Comparison of ENCODE assay signal across 10 mouse cellular contexts in the genomic region with DNA sequence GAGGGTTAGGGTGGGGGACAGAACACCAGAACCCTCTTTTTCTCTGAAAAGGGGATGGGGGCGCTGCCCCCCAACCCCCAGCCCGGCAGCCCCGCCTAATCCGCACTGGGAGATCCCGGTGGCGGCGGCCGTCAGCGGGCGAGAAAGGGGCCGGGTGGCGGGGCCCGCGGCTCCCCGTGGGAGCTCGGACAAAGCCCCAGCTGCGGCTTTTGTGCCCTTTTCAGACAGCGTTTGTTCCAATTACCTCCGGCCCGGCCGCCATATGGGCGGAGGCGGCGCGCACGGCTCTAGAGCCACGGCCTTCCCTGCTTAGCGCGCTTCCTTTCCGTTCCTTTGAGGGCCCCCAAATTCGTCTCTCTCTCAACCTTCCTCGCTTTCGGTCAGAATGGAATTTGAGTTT. TPM values are rescaled to one million over a fixed set of nuclear protein-coding genes. Genes with fewer than 3 reads are reported as not detected.
DNase-seq lines count a peak whose midpoint lies in the region; ATAC-seq and TF ChIP-seq lines count a peak whose summit lies in the region.
"Had no signal": no experiment of that assay in that cellular context is flagged by ENCODE, and none has a peak within 500 bp of the region (broad histone marks: within the 10 kb centered on the region; RNA-seq: fewer than 3 reads in every experiment).

No protein-coding gene starts in this region.

- no peak for TF ChIP-seq EP300 in lung, postnatal 0 days (IDR thresholded peaks at IDR 0.05)

- WGBS in kidney, embryonic 14.5 days: under 1% methylated on average over 33 of the region's 33 CpGs
- WGBS in forebrain, embryonic 14.5 days: under 1% methylated on average over 32 of the region's 33 CpGs
- WGBS in limb, embryonic 15.5 days: under 1% methylated on average over 33 of the region's 33 CpGs
- under 1% methylated on average over 29 of the region's 33 CpGs for WGBS in stomach, embryonic 16.5 days
- WGBS in lung, postnatal 0 days: under 1% methylated on average over 33 of the region's 33 CpGs

- 0 out of 2 replicates have a peak overlapping the region, but pooled peaks have one; percentile 4 for H3K4me3 ChIP-seq in kidney, embryonic 14.5 days (ENCODE audit: low read length)
- H3K4me3 ChIP-seq in forebrain, embryonic 14.5 days (ENCODE audit: low read depth, low read length): peak overlapping the region; percentile 28
- H3K4me3 ChIP-seq in limb, embryonic 15.5 days: peak overlapping the region; percentile 14
- H3K4me3 ChIP-seq in stomach, embryonic 16.5 days (replicated peaks; ENCODE audit: low read length): peak overlapping the region; percentile 23
- H3K4me3 ChIP-seq in lung, postnatal 0 days (ENCODE audit: low read depth, low read length): no peak overlapping the region

- peaks cover 77% of the 10 kb centered on the region for H3K27me3 ChIP-seq in kidney, embryonic 14.5 days (ENCODE audit: control insufficient read depth, insufficient read depth, low read length)
- peaks cover 70% of the 10 kb centered on the region for H3K27me3 ChIP-seq in forebrain, embryonic 14.5 days (replicated peaks; ENCODE audit: control insufficient read depth, insufficient read depth, low read length)
- peaks cover 91% of the 10 kb centered on the region for H3K27me3 ChIP-seq in limb, embryonic 15.5 days
- H3K27me3 ChIP-seq in stomach, embryonic 16.5 days (ENCODE audit: control insufficient read depth, insufficient read depth, low read length): peaks cover 77% of the 10 kb centered on the region
- peaks cover 80% of the 10 kb centered on the region for H3K27me3 ChIP-seq in lung, postnatal 0 days (replicated peaks; ENCODE audit: insufficient read depth, low read length)

- ATAC-seq in kidney, embryonic 14.5 days (ENCODE audit: low FRiP score, low TSS enrichment): no peak
- ATAC-seq in forebrain, embryonic 14.5 days: no peak
- ATAC-seq in limb, embryonic 15.5 days (ENCODE audit: insufficient number of reproducible peaks, low FRiP score, low TSS enrichment, low read depth): no peak
- no peak for ATAC-seq in stomach, embryonic 16.5 days (ENCODE audit: insufficient read depth, low FRiP score)
- ATAC-seq in lung, postnatal 0 days: no peak

- no peak for DNase-seq in kidney, postnatal 14 days
- no peak for DNase-seq in forebrain, embryonic 14.5 days (ENCODE audit: low spot score)
- no peak for DNase-seq in adipocyte (ENCODE audit: low spot score)
- DNase-seq in kidney, adult 9 months: no peak
- no peak for DNase-seq in lung, postnatal 0 days (ENCODE audit: low spot score)
- DNase-seq: lung, embryonic 14.5 days had no signal

- H3K9ac ChIP-seq in kidney, embryonic 14.5 days (ENCODE audit: low read depth, low read length): no peak overlapping the region
- peak overlapping the region; percentile 54 for H3K9ac ChIP-seq in forebrain, embryonic 14.5 days (ENCODE audit: low read length)
- H3K9ac ChIP-seq in limb, embryonic 15.5 days: no peak overlapping the region
- no peak overlapping the region for H3K9ac ChIP-seq in stomach, embryonic 16.5 days (ENCODE audit: low read length)
- H3K9ac ChIP-seq in lung, postnatal 0 days (replicated peaks; ENCODE audit: low read depth): no peak overlapping the region
- H3K9ac ChIP-seq: lung, embryonic 14.5 days had no signal

- H3K9me3 ChIP-seq in kidney, embryonic 14.5 days (ENCODE audit: control insufficient read depth, low read length): no peaks in the 10 kb centered on the region
- no peaks in the 10 kb centered on the region for H3K9me3 ChIP-seq in forebrain, embryonic 14.5 days (replicated peaks; ENCODE audit: control insufficient read depth, low read length)
- H3K9me3 ChIP-seq in limb, embryonic 15.5 days: no peaks in the 10 kb centered on the region
- no peaks in the 10 kb centered on the region; the same call in 1 of the 2 replicates for H3K9me3 ChIP-seq in stomach, embryonic 16.5 days (replicated peaks; ENCODE audit: control insufficient read depth, low read length)
- no peaks in the 10 kb centered on the region for H3K9me3 ChIP-seq in lung, postnatal 0 days (ENCODE audit: low read length)

- H3K36me3 ChIP-seq in kidney, embryonic 14.5 days (ENCODE audit: control insufficient read depth, insufficient read depth, low read length): no peaks in the 10 kb centered on the region
- H3K36me3 ChIP-seq in forebrain, embryonic 14.5 days (ENCODE audit: control insufficient read depth, insufficient read depth, low read length): no peaks in the 10 kb centered on the region
- no peaks in the 10 kb centered on the region for H3K36me3 ChIP-seq in limb, embryonic 15.5 days
- no peaks in the 10 kb centered on the region for H3K36me3 ChIP-seq in stomach, embryonic 16.5 days (ENCODE audit: control insufficient read depth, insufficient read depth, low read length)
- no peaks in the 10 kb centered on the region for H3K36me3 ChIP-seq in lung, postnatal 0 days (ENCODE audit: insufficient read depth, low read length)

- no peak overlapping the region for H3K27ac ChIP-seq in kidney, embryonic 14.5 days (ENCODE audit: low read depth, low read length)
- H3K27ac ChIP-seq in forebrain, embryonic 14.5 days (ENCODE audit: low read depth, low read length): peak overlapping the region; percentile 52
- H3K27ac ChIP-seq in limb, embryonic 15.5 days: no peak overlapping the region
- no peak overlapping the region for H3K27ac ChIP-seq in stomach, embryonic 16.5 days (ENCODE audit: low read length)
- no peak overlapping the region for H3K27ac ChIP-seq in lung, postnatal 0 days (ENCODE audit: low read length)
- H3K27ac ChIP-seq: kidney, postnatal 0 days had no signal

- H3K4me2 ChIP-seq in kidney, embryonic 14.5 days (replicated peaks; ENCODE audit: low read depth, low read length): no peak overlapping the region
- peak overlapping the region; percentile 37 for H3K4me2 ChIP-seq in forebrain, embryonic 14.5 days (ENCODE audit: low read length)
- H3K4me2 ChIP-seq in limb, embryonic 15.5 days: no peak overlapping the region
- H3K4me2 ChIP-seq in stomach, embryonic 16.5 days (ENCODE audit: low read depth, low read length): peak overlapping the region; percentile 32
- no peak overlapping the region for H3K4me2 ChIP-seq in lung, postnatal 0 days (replicated peaks; ENCODE audit: low read depth, low read length)
- H3K4me2 ChIP-seq: lung, embryonic 14.5 days had no signal

- H3K4me1 ChIP-seq in kidney, embryonic 14.5 days (ENCODE audit: control insufficient read depth, insufficient read depth, low read length): peaks cover 12% of the 10 kb centered on the region; the same call in 1 of the 2 replicates
- H3K4me1 ChIP-seq in forebrain, embryonic 14.5 days (ENCODE audit: control insufficient read depth, insufficient read depth, low read length): peaks cover 22% of the 10 kb centered on the region
- peaks cover 24% of the 10 kb centered on the region for H3K4me1 ChIP-seq in limb, embryonic 15.5 days
- peaks cover 14% of the 10 kb centered on the region for H3K4me1 ChIP-seq in stomach, embryonic 16.5 days (ENCODE audit: control insufficient read depth, insufficient read depth, low read length)
- peaks cover 6% of the 10 kb centered on the region; the same call in 1 of the 2 replicates for H3K4me1 ChIP-seq in lung, postnatal 0 days (ENCODE audit: insufficient read depth, low read depth, low read length)

- no peak for TF ChIP-seq CTCF in lung, postnatal 0 days (IDR thresholded peaks at IDR 0.05)

RNA-seq across cellular contexts. Expression of gene Lhx5, which starts 6.5 kb away (rescaled TPM):
- not detected in 2 replicates for polyA plus RNA-seq in kidney, embryonic 14.5 days (2014; fragmentation: Nextera tagmentation; extraction: Ambion mirVana)
- 3.5 and 5.1 TPM in 2 replicates for polyA plus RNA-seq in forebrain, embryonic 14.5 days (2014; fragmentation: Nextera tagmentation; extraction: Ambion mirVana)
- not detected in 2 replicates for polyA plus RNA-seq in limb, embryonic 15.5 days (2015; fragmentation: Nextera tagmentation; extraction: Ambion mirVana)
- polyA plus RNA-seq in stomach, embryonic 16.5 days (2015; fragmentation: Nextera tagmentation; extraction: Ambion mirVana): 0.06 and 0.07 TPM in 2 replicates
- polyA plus RNA-seq in lung, postnatal 0 days (2015; fragmentation: Nextera tagmentation; extraction: Ambion mirVana): not detected in 2 replicates
- polyA plus RNA-seq: kidney, postnatal 0 days; lung, embryonic 14.5 days had no signal

RNA-seq across cellular contexts. Expression of gene Sdsl, which starts 34.6 kb away (rescaled TPM):
- 10.5 and 12.5 TPM in 2 replicates for polyA plus RNA-seq in kidney, embryonic 14.5 days (2014; fragmentation: Nextera tagmentation; extraction: Ambion mirVana)
- 2.2 and 3.2 TPM in 2 replicates for polyA plus RNA-seq in forebrain, embryonic 14.5 days (2014; fragmentation: Nextera tagmentation; extraction: Ambion mirVana)
- 0.57 and 0.95 TPM in 2 replicates for polyA plus RNA-seq in limb, embryonic 15.5 days (2015; fragmentation: Nextera tagmentation; extraction: Ambion mirVana)
- 16.4 and 16.7 TPM in 2 replicates for polyA plus RNA-seq in stomach, embryonic 16.5 days (2015; fragmentation: Nextera tagmentation; extraction: Ambion mirVana)
- polyA plus RNA-seq in lung, postnatal 0 days (2015; fragmentation: Nextera tagmentation; extraction: Ambion mirVana): 1.7 and 1.8 TPM in 2 replicates

RNA-seq across cellular contexts. Expression of gene Sds, which starts 38.3 kb away (rescaled TPM):
- not detected in 2 replicates for polyA plus RNA-seq in kidney, embryonic 14.5 days (2014; fragmentation: Nextera tagmentation; extraction: Ambion mirVana)
- polyA plus RNA-seq in forebrain, embryonic 14.5 days (2014; fragmentation: Nextera tagmentation; extraction: Ambion mirVana): not detected in 2 replicates
- polyA plus RNA-seq in limb, embryonic 15.5 days (2015; fragmentation: Nextera tagmentation; extraction: Ambion mirVana): 0.24 TPM in 1 of 2 replicates, not detected in the other
- 0.18 and 0.70 TPM in 2 replicates for polyA plus RNA-seq in stomach, embryonic 16.5 days (2015; fragmentation: Nextera tagmentation; extraction: Ambion mirVana)
- not detected in 2 replicates for polyA plus RNA-seq in lung, postnatal 0 days (2015; fragmentation: Nextera tagmentation; extraction: Ambion mirVana)
- polyA plus RNA-seq: kidney, postnatal 0 days; lung, embryonic 14.5 days had no signal

Comparison
In these comparisons a context has a peak if more than half of its experiments do, and no peak if none do; other contexts are left out.
1. H3K4me2 ChIP-seq: peak in forebrain, embryonic 14.5 days (single experiment) and stomach, embryonic 16.5 days (single experiment); none in kidney, embryonic 14.5 days (single experiment), limb, embryonic 15.5 days (single experiment) and lung, postnatal 0 days (single experiment).